Mouse (Mus musculus): ENCODE measurements around the gene Otud3.
"Not testable (repeated sequence)": the region's sequence is repeated elsewhere in the genome, so short reads cannot be mapped to it uniquely, and the experiment has no call there.

Gene Otud3

DNA sequence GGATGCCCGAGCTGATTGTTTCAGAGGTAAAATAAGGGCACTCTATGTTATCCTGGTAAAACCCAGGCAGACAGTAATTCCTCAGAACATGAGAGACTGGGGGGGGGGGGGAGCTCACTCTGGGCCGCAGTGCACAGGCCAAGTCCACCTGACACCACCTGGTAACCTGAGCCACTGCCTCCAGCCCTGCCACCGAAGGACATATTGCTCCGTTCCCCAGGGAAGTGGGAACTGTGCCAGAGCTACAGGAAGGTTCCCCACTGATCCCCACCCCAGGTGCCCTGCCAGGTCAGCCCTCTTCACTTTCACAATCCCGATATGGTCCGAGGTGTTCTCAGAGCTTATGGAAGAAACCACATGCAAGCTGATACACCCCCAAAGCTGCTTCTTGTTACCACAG lies 21.1 kb downstream of the Otud3 start:
- DNase-seq (ENCODE audit: inconsistent ontology term), result no peak

DNA sequence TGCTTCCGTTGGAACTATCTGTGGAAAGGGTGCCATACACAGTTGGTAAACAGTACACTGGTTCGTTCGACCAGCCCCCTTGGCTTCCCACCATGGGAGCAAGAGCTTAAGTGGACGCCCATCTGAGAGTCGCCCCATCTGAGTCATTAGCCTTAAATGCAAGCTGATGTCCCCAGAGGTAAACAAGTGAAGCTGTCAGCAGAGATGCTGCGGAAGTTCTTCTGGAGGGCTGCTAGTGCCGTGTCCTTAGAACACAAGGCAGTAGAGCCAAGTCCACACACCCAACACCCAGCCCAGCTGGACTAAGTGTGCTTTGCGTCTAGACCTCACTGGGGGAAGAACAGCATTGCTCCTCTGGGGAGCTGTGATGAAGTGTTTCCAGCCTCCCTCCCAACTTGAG lies 24.1 kb downstream of the Otud3 start:
- DNase-seq (ENCODE audit: inconsistent ontology term), result no peak

DNA sequence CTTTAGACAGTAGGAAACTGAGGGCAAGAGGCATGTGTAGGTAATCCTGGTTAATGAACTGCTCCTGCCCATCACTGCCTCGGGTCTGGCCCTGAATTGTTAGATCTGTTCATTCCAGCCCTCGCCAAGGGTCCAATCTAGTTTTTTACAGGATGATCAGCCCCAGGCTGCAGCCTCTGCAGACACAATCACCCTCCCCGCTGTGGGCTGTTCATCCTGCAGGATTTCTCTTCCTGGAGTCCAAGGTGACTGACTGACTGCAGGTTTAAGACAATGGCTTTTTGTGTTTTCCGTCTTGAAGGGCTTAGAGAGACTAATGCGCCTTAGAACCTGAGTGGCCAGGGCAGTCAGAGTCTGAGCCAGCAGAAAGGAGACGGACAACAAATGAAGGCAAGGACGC lies 24.6 kb downstream of the Otud3 start:
- DNase-seq (ENCODE audit: inconsistent ontology term), result no peak

DNA sequence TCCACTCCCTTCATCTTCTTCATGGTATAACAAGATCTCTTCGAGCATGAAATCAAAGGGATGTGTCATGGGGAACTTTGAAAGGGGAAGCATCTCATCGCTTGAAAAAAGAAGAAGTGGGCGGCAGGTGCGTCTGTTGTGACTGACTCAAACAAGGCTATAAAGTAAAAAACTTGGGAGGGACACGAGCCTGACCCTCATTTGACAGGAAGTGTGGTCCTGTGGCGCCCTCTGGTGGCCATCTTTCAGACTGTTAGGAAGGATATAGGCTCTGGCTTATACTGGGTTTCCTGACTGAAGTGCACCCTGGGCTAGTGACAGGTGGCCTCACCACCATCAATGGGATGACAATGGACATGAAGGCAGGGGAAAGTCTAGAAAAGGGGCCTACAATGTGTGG lies 29.5 kb downstream of the Otud3 start:
- peak; percentile 66 for DNase-seq (ENCODE audit: inconsistent ontology term)

DNA sequence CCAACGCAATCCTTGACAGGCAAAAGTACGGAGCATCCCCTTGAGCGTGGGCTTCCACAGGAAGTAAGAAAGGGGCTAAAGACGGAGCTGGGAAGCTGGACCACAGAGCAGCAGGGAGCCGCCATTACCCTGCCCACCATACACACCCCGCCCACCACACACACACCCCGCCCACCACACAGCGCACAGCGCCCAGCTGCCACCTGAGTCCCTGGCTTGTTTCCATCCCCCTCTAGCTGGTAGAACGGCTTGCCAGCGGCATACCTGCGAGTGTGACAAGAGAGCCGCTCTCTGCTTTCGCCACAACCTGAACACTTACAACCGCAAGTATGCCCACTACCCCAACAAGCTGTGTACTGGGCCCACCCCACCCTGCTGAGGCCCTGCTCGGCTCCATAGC lies 31.6 kb downstream of the Otud3 start:
- no peak for DNase-seq (ENCODE audit: inconsistent ontology term)

DNA sequence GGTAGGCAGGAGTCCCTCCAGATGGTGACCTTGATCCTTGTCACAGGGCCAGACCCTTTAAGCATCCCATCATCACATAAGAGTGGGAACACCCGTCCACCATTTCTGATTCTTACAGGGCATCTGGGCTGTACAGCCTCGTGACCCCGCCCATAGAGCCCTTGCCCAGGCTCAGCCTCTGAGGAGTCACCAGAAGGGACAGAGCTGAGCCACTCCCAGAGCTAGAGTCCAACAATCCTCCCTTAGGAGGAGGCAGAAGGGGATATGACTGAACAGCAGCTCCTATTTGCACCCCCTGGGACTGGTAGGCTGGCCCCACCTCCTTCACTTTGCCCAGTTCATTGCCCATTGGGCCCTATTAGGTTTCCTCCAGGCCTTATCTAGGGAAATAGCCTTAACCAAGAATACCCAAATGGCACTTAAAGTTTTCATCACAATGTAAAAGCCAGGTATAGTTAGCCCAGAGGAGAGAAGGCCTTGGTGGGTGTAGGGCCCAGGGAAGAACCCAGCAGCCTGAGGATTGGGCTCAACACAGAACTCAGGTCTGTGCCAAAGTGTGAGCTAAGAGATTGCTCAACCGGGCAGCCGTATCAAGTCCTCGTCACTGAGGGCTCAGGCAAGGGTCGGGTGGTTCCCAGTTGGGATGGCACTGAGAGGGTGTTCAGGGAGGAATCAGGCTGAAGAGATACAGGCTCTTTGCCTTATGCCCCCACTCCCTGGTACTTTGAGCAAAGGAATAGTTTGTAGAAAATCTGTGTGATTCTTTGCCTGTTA lies 32.7 kb downstream of the Otud3 start:
- no peak for DNase-seq (ENCODE audit: inconsistent ontology term)

DNA sequence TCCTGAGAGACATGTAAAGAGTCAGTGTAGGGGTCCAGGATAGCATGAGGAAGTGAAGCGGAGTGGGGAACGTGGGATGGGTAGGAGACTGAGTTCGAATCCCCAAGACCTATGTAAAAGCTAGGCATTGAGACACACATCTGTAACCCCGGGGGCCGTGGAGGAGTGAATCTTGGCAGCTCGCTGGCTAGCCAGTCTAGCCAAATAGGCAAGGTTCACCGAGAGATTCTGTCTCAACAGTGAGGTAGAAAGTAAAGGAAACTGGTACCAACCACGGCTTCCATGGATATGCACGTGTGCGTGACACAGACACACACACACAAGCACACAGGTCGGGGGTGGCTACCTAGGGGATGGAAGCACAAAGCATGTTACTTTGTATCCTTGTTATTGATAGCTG lies 33.9 kb downstream of the Otud3 start:
- DNase-seq (ENCODE audit: inconsistent ontology term), result no peak

DNA sequence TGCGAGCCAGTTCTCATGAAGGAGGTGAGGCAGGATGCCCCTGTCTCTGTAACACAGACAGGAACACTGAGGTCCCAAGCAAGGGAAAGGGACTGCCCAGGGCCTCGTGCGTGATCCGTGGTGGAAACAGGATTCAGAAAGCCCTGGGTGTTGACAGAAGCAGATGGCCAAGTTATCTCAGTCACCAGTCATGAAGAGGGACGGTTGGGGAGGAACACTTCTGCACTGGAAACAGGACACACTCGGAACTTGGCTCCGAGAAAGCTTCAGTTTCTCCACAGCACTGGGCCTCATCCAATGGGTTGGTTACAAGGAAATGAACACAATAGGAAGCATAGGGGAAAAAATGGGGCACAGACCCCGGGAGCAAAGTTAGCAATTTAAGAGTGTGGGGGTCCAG lies 35.0 kb downstream of the Otud3 start:
- no peak for DNase-seq (ENCODE audit: inconsistent ontology term)

DNA sequence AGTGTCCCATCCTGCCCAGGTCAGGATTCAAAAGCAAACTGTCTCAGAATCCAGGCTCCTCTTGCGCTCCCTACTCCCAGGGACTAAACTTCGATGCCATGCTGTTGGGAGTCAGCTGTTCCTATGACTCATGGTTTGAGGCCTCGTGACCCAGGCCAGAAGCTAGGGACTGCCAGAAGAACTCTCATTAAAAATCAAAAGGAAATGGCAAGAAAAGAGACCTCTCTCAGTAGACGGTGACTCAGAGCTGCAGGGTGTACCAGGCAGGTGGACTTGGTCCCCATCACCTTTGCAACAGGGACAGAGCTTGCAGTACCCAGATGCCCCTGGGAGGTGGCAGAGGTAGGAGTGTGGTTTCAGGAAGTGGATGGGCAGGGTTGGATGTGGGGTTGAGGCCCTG lies 36.0 kb downstream of the Otud3 start, which contains the start of gene Pla2g2e:
Gene Pla2g2e, plus strand, starts transcription at position 212 of the 400 bp plus-strand sequence.
- DNase-seq (ENCODE audit: inconsistent ontology term), result peak; percentile 52

DNA sequence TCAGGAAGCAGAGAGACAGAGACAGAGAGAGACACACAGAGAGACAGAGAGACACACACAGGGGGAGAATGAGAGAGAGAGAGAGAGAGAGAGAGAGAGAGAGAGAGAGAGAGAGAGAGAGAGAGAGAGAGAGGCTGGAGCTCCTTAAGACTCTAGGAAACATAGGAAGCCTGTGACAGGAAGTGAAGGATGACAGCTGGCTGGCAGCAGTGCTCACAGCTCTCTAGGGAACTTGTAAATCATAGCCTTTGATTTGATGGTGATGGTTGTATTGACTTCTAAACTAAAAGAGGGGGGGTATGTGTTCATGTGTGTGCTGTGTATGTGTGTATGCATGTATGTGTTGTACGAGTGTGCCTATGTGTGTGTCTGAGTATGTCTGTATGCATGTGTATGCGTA lies 37.8 kb downstream of the Otud3 start:
- no peak for DNase-seq (ENCODE audit: inconsistent ontology term)

DNA sequence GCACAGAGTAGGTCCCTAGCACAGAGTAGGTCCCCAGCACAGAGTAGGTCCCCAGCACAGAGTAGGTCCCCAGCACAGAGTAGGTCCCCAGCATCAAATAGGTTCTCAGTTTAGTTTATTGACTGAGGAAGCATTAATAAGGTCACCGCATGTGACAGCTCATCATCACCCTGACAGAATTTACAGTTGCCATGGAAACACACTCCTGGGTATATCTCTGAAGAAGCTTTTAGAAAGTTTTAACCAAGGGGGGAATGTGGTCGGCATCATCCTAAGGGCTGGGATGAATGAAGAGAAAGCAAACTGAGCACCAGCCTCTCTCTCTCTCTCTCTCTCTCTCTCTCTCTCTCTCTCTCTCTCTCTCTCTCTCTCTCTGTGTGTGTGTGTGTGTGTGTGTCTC lies 38.5 kb downstream of the Otud3 start:
- DNase-seq (ENCODE audit: inconsistent ontology term), result not testable (repeated sequence)

DNA sequence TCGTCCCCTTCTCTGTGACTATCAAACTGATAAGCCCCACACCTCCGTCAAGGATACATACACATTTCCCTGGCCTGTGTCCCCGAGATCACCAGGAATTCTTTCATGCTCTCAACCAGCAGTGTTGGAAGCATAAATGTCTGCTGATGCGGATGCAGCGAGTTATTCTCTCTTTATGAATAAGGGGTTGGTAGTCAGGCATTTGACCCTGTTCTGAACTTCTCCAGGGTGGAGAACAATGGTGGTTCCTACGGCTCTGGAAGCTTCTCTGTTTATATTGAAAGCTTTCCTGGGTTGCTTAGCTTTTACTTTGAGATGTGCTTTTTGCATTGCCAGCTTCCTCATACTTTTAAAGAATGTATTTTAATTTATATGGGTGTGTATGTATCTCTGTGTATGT lies 39.9 kb downstream of the Otud3 start, which contains the start of gene Gm13030:
Gene Gm13030, minus strand, starts transcription at position 101 of the 400 bp plus-strand sequence.
- no peak for DNase-seq (ENCODE audit: inconsistent ontology term)

DNA sequence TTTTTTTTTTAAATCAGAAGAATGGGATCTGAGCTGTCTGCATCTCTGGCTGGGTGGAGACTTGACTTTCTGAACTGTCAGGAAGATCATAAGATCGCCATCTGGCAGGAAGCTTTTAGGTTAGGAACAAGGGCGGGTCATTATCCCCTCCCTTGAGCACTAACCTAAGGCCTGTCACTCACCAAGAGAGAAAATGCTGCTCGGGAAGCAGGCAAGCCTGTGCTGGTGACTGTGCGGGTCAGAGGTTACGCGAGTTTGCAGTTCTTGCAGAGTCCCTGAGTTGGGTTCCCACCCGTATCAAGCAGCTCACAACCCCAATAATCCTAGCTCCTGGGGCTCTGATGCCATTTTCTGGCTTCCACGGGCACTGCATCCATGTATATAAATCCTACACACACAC lies 45.1 kb downstream of the Otud3 start:
- no peak for DNase-seq (ENCODE audit: inconsistent ontology term)

DNA sequence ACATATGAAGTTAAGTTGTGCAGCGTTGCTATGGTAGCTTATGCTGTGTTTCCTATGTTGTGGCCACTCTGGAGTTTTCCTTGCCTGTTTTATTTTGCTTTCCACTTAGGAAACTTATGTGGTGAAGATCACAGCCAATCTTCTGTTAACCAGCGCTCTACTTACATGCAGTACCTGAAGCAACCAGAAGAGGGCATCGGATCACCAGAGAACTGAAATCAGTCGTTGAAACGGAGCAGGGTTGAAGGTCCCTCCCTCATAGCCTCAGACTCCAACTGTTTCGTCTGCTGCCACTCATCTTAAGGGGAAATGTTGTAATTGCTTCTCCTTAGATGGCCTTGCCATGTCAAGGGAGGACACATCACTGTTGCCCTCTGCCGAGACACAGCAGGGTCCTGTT lies 47.3 kb downstream of the Otud3 start:
- peak; percentile 56 for DNase-seq (ENCODE audit: inconsistent ontology term)

DNA sequence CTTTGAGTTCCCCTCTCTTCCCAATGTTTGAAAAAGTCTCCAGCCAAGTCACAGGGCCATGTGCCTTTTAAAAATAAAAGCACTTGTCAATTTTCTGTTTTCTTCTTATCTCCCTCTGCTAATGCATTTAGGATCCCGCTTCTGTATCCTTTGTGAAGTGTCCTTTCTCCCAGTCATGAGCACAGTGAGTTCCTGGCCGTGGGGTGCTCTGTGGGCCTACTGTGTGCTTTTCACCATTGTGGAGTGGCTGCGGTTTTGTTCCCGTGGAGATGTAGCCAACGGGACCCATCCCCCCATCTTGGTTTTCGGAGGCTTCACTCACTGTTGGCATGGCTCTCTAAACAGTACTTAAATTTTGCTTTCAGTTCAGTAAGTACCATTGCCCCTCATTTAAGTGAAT lies 47.8 kb downstream of the Otud3 start:
- no peak for DNase-seq (ENCODE audit: inconsistent ontology term)

DNA sequence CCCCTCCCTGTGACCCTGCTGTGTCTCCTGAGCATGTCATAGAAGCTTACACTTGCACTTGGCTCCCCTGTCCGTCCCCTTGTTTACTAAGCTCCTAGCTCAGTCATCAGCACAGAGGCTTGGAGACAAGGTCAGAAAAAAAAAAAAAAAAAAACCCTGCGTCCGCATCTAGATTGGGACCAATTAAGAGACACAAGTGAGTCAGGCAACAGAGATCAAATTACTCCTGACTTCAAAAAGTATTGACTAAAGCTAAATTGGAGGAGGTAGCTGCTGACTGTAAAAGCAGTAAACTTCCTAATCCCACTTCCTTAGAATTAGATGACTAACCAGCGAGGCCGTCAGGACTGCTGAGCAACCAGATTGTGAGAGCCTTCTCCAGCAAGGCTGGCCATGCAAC lies 48.7 kb downstream of the Otud3 start:
- DNase-seq (ENCODE audit: inconsistent ontology term), result no peak

DNA sequence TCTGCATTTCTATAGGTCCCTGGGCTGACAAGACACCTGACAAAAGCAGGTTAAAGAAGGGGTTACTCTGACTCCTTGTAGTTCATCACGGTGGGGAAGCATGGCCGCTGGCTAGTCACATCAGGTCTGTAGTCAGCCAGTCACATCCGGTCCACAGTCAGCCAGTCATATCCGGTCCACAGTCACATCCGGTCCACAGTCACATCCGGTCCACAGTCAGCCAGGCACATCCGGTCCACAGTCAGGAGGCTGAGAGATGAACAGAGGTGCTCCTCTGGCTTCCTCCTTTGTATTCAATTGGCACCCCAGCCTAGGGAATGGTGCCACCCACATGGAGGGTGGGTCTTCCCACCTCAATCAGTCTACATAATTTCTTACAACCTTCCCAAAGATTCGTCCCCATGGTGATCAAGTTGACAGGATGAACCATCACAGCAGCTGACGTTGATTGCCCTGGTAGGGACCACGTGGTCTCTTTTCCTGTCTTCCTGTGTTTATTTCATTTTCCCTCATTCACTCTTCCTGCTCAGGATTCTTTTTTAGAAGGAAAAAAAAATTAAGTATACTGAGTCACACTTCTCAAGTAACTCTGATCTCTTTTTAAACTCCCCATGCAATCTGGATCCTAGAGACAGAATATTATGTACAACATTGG lies 50.3 kb downstream of the Otud3 start, which contains the start of gene Pla2g5:
Gene Pla2g5, minus strand, starts transcription at position 139 of the 655 bp plus-strand sequence.
- DNase-seq (ENCODE audit: inconsistent ontology term), result no peak

DNA sequence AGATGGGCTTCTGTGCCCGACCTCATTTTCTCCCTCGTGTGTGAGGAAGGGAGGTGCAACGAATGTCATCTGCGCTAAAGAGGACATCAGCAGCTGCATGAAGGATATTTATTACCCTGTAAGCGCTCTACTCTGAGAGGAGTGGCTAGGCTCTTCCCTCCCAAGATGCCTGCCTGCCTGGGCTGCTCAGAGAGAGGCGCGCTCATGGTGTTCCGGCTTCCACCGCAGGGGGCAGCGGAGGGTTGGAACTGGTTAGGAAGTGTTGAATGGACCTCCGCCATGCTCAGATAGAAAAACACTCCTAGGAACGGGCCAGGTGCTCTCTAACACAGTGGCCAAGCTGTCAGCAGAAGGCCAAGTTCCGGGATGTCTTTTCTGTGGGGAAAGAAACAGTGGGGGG lies 54.0 kb downstream of the Otud3 start:
- peak; percentile 81 for DNase-seq (ENCODE audit: inconsistent ontology term)

DNA sequence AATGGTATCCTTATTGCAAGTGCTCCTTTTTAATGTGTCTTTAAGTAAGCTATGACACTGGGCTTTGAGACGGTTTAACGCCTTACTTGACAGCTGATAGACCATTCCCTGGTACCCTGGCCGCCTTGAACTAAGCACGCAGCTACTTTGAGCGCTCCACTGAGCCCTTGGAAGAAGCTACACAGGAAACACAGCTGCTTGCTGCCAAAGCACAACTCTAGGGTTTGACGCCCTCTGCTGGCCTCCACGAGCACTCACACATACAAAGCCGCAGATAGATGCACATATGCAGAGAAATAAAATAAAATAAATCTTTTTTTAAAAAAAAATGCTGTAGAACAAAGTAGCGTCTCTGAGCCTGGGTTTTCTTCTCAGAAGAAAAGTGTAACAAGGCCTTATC lies 54.5 kb downstream of the Otud3 start:
- no peak for DNase-seq (ENCODE audit: inconsistent ontology term)

DNA sequence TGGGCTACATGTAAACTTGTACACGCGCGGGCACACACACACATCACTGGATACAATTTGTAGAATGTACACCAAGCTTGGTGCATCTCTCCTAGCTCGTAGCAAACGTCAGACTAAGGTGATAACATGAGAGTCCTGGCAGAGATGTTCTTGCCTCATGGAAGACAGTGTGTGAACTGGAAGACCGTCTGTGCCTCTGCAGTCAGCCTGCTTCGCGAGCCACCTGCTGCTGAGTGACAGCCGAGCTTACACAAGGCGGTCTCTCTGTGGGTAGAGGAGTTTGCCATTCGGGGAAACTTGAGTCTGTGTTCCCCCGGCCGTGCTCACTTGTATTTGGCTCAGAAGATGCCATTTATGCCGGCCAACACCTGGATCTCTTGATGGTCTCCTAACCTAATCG lies 55.3 kb downstream of the Otud3 start:
- no peak for DNase-seq (ENCODE audit: inconsistent ontology term)

DNA sequence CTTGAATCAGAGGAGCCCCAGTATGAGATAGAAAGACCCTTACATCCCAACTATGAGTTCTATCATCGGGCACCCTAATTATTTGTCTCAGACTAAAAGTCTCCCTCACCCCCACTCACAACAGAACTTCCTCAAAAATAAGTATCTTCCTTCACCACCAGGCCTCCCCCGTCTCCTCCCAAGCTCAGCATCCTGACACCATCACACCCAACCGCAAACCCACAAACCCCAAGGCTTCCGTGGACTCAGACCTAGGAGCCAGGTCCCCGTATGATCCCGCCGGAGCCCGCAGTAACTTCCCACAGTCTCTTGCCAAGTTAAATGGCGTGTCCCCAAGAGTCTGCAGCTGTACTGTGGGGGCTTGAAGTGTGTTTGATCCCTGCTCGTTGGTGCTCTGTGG lies 56.2 kb downstream of the Otud3 start:
- no peak for DNase-seq (ENCODE audit: inconsistent ontology term)

DNA sequence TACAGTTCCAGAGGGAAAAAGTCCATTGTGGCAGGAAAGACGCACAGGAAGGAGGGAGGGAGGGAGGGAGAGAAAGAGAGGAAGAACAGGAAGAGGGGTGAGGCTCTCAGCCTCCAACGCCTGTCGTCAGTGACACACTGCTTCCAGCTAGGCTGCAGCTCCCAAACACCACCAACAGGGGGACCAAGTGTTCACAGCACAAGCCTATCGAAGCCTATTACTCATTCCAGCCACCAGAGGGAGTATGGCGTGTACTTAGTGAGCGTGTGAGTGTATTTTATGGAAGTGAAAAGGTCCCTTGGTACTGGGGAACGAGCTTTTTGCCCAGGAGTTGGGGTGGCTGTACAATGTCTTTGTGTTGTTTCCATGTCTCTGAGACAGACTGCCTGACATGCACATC lies 57.3 kb downstream of the Otud3 start:
- DNase-seq (ENCODE audit: inconsistent ontology term), result peak; percentile 60

DNA sequence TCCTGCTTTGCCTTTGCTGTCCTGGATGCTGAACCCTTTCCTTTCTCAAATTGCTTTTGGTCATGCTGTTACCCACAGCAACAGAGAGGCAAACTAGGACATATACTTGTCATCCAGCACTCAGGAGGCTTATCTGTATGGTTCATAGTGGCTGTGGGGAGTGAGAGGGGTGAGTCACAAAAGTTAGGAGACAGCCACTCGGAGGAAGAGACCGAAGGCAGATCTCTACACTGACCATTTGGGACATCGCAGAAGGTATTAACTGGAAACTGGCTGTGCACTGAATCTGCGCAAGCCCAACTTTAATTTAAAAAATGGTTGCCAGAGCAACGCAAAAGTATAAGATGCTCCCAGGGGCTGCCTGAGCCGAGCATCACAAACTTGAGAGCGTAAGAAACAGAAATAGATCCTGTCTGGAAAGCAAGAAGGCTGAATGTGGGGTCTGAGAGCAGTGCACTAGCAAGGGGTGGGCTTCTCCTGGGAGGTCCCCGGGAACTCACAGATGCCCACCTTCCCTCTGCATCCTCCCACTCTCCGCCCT lies 58.6 kb downstream of the Otud3 start:
- DNase-seq (ENCODE audit: inconsistent ontology term), result no peak
